Mouse (Mus musculus) T-helper 2 cell (primary cell): ENCODE results near the gene Gm9767.

Experiments used
- in situ Hi-C: fragments of 300-600 bp; cut with MboI, MseI; formaldehyde crosslinking; loops from one replicate; pipeline ENCODE4 v1.15.1; 2025; ENCODE audit warnings: high pct_unique_total_duplicates

Gm9767 gene

DNA sequence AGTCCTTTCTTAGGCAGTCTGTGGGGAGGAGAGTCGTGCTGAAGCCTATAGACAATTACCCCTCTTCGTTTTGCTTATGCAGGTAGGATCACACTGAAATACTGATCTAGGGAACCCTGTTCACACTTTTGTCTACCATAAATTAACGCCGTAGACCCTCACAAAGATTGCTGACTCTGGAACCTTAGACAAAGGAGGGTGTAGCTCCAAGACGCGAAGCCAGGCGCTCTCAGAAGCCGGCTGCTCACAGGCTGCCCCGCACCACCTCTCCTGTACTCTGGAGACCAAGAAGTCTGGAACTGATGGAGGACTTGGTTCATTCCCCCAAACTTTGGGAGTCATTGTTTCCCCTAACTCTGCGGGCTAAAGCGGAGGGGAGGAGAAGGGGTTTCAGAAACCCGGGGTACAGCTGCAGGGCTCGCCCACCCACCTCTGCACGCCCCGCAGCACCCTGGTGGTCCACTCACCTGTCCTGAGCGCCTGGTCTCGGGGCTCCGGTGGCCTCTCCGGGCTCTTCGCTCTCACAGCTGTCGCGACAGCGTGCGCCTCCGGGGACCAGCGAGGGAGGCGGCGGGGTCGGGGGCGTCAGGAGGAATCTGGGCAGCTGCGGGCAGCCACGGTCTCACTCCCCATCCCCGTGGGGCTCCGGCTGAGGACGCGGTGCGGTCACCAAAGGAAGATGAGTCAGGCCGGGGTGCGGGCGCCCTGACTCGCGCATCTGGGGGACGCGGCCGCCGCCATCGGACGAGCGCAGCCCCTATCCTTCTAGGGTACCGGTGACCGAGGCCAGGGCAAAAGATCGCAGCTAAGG lies at the start of gene Gm9767:
Gm9767 (plus strand) TSS at position 585 of the 811 bp plus-strand sequence.
- in situ Hi-C loops, result no loop called here

- in situ Hi-C loops, result no loop called here
These were observed 43.1 kb upstream of the Gm9767 start for GRCm38 (mm10) chr10:26034931-26035330.

- in situ Hi-C loops, result no loop called here
These were observed 26.9 kb upstream of the Gm9767 start for GRCm38 (mm10) chr10:26051177-26051576.

GRCm38 (mm10) chr10:26059662-26060307 lies 18.3 kb upstream of the Gm9767 start:
- in situ Hi-C loops, result no loop called here

DNA sequence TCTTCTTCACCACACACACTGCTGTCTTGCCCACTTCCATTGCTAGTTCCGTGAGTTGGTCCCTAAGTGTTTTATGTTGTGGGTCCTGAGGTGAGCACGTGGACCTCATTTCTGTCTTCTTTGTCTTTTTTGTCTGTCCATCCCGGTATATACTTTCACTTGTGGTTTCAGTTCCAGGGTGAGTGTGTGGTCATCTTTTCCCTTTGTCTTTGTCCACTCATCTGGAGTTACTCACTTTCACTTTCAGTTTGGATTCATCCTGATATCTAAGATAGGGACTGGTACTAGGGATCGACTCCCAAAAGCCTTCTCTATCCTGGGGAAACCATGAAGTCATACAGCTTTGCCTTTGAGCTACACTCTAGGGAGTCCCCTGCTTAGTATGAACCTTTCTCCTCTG lies 15.0 kb upstream of the Gm9767 start:
- in situ Hi-C loops, result no loop called here

- in situ Hi-C loops, result no loop called here
These were observed 6.1 kb upstream of the Gm9767 start for GRCm38 (mm10) chr10:26071986-26072385.

DNA sequence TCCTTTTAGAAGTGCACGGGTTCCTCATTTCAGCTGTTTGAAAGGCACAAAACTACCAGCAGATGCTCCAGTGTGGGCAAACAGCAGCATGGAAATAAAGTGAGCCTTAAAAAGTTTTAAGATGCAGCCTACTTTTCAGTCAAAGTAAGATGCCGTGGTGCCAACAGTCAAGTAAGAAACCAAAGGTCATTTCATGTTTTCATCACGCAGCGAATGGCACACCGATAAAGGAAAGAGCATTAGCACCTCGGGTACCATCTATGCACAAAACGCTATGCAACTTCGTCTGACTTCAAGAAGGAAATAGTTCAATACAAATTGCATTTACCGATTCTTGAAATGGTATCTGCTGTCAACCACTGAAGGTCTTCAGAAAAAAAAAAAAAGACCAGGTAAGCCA lies 1.1 kb upstream of the Gm9767 start:
- in situ Hi-C loops, result no loop called here

DNA sequence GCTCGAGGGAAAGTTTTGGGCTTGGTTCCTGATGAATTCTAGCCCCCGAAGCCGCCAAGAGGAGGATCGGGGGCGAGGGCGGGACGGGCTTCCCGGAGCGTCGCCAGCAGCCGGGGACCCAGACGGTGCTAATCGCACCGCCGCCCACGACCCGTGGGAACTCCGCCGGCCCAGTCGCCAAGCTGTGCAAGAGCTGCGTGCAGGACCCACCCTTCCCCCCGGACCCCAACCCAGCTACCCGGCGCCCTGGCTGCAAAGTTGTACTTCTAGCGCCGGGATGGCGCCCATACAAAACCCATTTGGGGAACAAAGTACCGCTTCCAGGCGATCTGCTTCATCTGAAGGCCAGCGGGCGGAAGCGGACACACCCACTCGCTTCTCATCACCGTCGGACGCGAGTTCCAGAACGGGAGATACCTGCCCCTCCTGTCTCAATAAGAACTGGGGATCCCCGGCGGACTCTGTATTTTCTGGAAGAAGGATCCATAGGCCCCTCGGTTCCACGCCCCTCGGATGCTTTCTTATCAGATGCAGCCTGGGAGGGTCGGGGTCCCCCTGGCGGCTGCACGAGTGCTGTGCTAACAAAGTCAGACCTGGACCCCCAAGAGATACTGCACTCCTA lies 577 bp downstream of the Gm9767 start, which contains the start of gene Tmem200a:
Tmem200a (minus strand) TSS at position 532 of the 622 bp plus-strand sequence.
- in situ Hi-C loops, result no loop called here

- in situ Hi-C loops, result no loop called here
These were observed 1.6 kb downstream of the Gm9767 start for GRCm38 (mm10) chr10:26079678-26080077.

DNA sequence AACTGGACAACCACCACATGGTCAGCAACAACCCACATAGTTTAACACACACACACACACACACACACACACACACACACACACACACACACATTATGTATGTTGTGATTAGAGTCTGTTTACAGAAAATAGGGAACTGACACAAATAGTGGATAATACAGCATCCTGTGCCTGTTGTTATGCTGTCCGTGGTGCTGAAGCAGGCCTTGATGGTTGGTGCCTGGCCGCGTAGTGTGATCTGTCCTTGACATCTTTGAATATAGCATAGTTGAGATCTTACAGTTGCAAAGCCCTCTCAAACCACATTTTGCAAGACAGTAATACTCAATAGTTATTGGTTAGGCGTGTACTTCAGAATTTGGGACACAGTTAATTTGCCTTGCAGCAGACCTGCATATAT lies 4.0 kb downstream of the Gm9767 start:
- in situ Hi-C loops, result no loop called here

- in situ Hi-C loops, result no loop called here
These were observed 25.4 kb downstream of the Gm9767 start for GRCm38 (mm10) chr10:26103330-26103982.

- in situ Hi-C loops, result no loop called here
These were observed 36.4 kb downstream of the Gm9767 start for GRCm38 (mm10) chr10:26114409-26114808.

DNA sequence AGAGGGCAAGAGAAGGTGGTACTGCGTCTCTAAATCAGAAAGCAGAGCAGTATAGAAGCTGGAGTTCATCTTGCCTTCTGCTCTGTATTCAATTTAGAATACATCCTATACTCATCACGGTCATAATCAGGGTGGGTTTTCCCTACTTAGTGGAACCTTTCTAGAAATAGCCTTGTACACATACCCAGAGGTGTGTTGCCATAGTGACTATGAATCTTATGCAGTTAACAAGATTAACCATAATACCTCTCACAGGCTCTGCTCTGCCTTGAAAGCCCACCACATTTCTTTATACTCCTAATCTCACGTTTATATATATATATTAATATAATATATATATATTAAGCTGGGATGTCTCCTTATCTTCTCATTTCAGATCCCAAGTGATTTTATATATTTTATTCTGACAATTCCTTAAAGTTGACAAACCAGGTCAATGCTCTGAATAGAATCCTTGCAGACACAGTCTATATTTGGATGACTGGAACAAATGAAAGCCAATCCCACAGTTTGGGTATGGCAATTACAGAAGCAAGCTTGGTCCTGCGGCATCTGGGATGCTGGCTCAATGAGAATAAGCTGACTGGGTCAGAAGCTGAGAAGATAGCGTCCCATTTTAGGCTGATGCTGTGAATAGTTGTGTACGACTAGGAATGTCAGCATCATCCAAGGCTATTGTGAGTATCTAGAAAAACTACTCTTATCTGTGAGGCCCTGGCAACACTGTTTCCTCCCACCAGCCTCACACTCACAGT lies 41.2 kb downstream of the Gm9767 start:
- in situ Hi-C loops, result no loop called here

GRCm38 (mm10) chr10:26119822-26120183 lies 41.7 kb downstream of the Gm9767 start:
- in situ Hi-C loops, result no loop called here
